Mouse (Mus musculus): ENCODE results near the gene Fam227a.

DNA sequence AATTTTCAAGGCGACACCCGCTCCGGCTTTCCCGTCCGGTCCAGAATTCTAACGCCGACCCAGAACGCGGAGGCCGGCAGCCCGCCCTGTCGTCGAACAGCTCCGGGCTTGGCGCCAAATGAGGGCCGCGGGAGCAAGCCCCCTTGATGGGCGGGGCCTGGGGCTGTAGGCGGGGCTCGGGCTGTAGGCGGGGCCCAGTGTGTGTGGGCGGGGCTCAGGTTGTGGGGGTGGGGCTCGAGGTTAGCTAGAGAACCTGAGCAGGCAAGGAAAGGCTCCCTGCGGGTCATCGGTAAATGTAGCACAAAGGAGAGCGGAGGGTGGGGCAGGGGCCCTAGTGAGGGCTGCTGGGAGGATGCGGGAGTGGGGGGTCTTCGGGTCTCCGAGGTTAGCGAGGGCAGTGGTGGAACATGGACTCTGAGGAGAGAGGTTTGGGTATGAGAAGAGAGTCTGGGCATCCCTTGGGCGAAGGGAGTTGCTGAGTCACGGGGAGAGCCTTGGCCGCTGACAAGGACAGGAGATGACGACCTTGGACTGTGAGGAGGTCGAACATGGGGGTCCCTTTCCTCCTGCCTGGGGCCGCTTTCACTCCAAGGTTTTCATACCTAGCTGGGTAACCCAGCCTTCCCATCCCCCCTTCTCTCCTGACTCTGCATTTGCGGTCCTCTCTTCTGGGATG is 53.6 kb downstream of the Fam227a start, which contains the start of gene Dmc1:
- TF ChIP-seq TCF12 (IDR thresholded peaks at IDR 0.05; ENCODE audit: insufficient read depth, poor library complexity, severe bottlenecking): no peak
- TF ChIP-seq MYOD1 (IDR thresholded peaks at IDR 0.05; ENCODE audit: control insufficient read depth in 1 of 3, insufficient read length in 2 of 3, low read depth in 2 of 3): no peak
- TF ChIP-seq POLR2A (IDR thresholded peaks at IDR 0.05; ENCODE audit: insufficient read length, low read depth): no peak
- TF ChIP-seq POLR2AphosphoS2 (IDR thresholded peaks at IDR 0.05; ENCODE audit: insufficient read length, low read depth): no peak
- TF ChIP-seq SRF (IDR thresholded peaks at IDR 0.05; ENCODE audit: control insufficient read depth, insufficient read length, low read depth): no peak
- TF ChIP-seq MYOG (IDR thresholded peaks at IDR 0.05; ENCODE audit: control insufficient read depth in 1 of 3, insufficient read depth in 1 of 3, insufficient read length in 2 of 3, low read depth in 2 of 3): no peak
- TF ChIP-seq USF1 (IDR thresholded peaks at IDR 0.05; ENCODE audit: low read depth): no peak
- TF ChIP-seq MAX (IDR thresholded peaks at IDR 0.05; ENCODE audit: low read depth): no peak
- TF ChIP-seq E2F4 (IDR thresholded peaks at IDR 0.05; ENCODE audit: insufficient read depth): no peak
- TF ChIP-seq REST (IDR thresholded peaks at IDR 0.05; ENCODE audit: insufficient read depth, insufficient read length): no peak
